Mouse (Mus musculus): ENCODE measurements around the gene Spink4. TPM values are rescaled to one million over a fixed set of nuclear protein-coding genes. Genes with fewer than 3 reads are reported as not detected.
"Not testable (repeated sequence)": the region's sequence is repeated elsewhere in the genome, so short reads cannot be mapped to it uniquely, and the experiment has no call there.

Spink4 gene
- polyA plus RNA-seq, 1 experiment from 2014 or later, result 1.1 TPM

DNA sequence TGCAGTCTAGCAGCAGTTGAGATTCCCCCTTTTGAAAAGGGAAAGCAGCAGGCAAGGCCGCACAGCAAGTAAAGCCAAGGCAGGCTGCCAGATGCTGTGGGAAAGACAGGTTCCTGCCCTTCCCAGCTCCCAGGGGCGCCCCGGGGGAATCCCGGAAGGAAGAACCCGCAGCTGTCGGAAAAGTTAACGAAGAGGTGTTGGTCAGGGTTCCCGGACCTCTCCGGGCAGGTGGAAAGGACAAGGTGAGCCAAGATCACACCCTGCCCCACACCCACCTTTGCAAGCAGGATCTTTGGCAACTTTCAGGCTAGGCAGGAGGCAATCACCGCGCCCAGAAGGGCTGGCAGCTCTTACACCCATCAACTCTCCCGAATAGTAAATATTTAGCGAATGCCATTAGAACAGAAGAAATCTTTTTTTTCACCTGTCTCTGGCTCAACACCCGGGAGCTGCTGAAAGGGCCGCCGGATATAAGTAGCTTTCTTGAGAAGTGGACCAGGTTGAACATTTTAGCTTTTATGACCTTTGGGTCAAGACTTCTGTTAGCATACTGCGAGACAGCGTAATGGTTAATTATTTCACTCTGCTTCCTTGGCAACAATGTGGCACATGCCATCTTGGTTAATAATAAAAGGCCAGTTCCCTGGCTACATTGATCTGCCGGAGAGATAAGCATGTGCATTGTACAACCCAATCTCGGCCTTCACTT is 11.4 kb upstream of the Spink4 start:
- H3K9ac ChIP-seq, result 0 out of 2 replicates have a peak overlapping the region, but pooled peaks have one; percentile 5

GRCm38 (mm10) chr4:40914287-40914867 is 5.5 kb upstream of the Spink4 start:
- Histone ChIP-seq H3K4me1 (peaks cover 3% of the 10 kb centered on the region; the same call in 1 of the 2 replicates), H3K36me3 (no peaks in the 10 kb centered on the region), H3K4me2 (no peak overlapping the region), H3K4me3 (replicated peaks) (no peak overlapping the region), H3K27me3 (no peaks in the 10 kb centered on the region), H3K9me3 (replicated peaks) (no peaks in the 10 kb centered on the region), H3K9ac (no peak overlapping the region), H3K27ac (peak overlapping the region; percentile 28; the same call in 1 of the 2 replicates)
- no peak for ATAC-seq (replicated peaks; ENCODE audit: low FRiP score)

More for the DNA sequence above, 11.4 kb upstream of the Spink4 start:
- H3K9me3 ChIP-seq (replicated peaks), result no peaks in the 10 kb centered on the region
- WGBS, result 41% methylated on average over 20 of the region's 20 CpGs
- H3K4me1 ChIP-seq, result peaks cover 7% of the 10 kb centered on the region
- H3K4me3 ChIP-seq (replicated peaks), result peak overlapping the region; percentile 26
- H3K36me3 ChIP-seq, result no peaks in the 10 kb centered on the region
- H3K4me2 ChIP-seq, result peak overlapping the region; percentile 46
- peak overlapping the region; percentile 91 for H3K27ac ChIP-seq
- no peaks in the 10 kb centered on the region for H3K27me3 ChIP-seq
- ATAC-seq (replicated peaks; ENCODE audit: low FRiP score), result peak; percentile 66

DNA sequence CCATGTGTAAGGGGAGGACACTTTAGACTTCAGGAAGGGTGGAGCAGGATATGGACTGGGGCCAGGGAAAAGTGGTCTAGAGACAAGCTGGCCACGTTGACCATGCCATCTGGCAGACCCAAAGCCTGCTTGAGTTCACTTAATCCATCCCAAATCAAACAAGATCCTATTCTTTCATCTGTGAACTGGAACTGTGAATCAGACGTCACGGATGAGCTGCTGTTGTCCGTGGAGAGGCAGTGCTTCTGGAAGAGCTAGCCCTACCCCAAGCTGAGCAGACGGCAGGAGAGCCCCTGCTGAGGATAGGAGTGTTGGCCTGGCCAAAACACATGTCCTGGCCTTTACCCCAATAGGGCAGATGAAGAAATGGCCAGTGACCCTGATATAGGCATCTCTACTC is 3.9 kb upstream of the Spink4 start:
- WGBS, result 48% methylated on average over 5 of the region's 5 CpGs
- 0 out of 2 replicates have a peak, but pooled peaks have one; percentile 34 for ATAC-seq (replicated peaks; ENCODE audit: low FRiP score)
- Histone ChIP-seq H3K9ac (no peak overlapping the region), H3K9me3 (replicated peaks) (no peaks in the 10 kb centered on the region), H3K27me3 (no peaks in the 10 kb centered on the region), H3K36me3 (no peaks in the 10 kb centered on the region), H3K4me3 (replicated peaks) (no peak overlapping the region), H3K4me1 (peaks cover 9% of the 10 kb centered on the region), H3K27ac (no peak overlapping the region), H3K4me2 (no peak overlapping the region)

DNA sequence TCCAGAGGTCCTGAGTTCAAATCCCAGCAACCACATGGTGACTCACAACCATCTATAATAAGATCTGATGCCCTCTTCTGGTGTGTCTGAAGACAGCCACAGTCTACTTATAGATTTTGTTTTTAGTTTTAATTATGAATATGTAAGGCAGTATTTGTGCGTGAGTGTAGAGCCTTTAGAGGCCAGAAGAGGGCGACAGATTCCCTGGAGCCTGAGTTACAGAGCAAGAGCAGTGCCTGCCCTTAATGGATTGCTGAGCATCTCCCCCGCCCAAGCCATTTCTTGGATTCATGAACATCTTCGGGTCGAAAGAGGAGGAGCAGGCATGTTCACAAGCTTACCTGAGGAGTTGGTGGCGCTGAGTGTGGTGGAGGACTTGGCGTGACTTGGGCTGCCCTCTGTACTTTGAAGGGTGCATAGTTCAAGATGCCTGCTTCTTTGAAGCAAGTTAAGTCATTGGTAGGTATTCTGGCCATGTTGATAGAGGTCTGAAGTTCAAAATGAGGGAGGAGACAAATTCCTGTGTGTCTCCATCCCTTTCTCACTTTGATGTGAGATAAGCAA is 3.2 kb upstream of the Spink4 start:
- H3K9ac ChIP-seq, result no peak overlapping the region
- H3K4me3 ChIP-seq (replicated peaks), result no peak overlapping the region
- no peak for ATAC-seq (replicated peaks; ENCODE audit: low FRiP score)
- H3K4me1 ChIP-seq, result peaks cover 9% of the 10 kb centered on the region
- WGBS, result 92% methylated on average over 7 of the region's 7 CpGs
- no peak overlapping the region for H3K27ac ChIP-seq
- H3K27me3 ChIP-seq, result no peaks in the 10 kb centered on the region
- no peaks in the 10 kb centered on the region for H3K9me3 ChIP-seq (replicated peaks)
- H3K36me3 ChIP-seq, result no peaks in the 10 kb centered on the region
- no peak overlapping the region for H3K4me2 ChIP-seq

- Histone ChIP-seq H3K4me1 (peaks cover 16% of the 10 kb centered on the region), H3K36me3 (no peaks in the 10 kb centered on the region), H3K4me3 (replicated peaks) (no peak overlapping the region), H3K27ac (no peak overlapping the region), H3K9ac (no peak overlapping the region), H3K4me2 (no peak overlapping the region), H3K27me3 (no peaks in the 10 kb centered on the region), H3K9me3 (replicated peaks) (no peaks in the 10 kb centered on the region)
- no peak for ATAC-seq (replicated peaks; ENCODE audit: low FRiP score)
- WGBS, result 77% methylated on average over 2 of the region's 2 CpGs
Measured at GRCm38 (mm10) chr4:40920576-40920975, 724 bp downstream of the Spink4 start.

DNA sequence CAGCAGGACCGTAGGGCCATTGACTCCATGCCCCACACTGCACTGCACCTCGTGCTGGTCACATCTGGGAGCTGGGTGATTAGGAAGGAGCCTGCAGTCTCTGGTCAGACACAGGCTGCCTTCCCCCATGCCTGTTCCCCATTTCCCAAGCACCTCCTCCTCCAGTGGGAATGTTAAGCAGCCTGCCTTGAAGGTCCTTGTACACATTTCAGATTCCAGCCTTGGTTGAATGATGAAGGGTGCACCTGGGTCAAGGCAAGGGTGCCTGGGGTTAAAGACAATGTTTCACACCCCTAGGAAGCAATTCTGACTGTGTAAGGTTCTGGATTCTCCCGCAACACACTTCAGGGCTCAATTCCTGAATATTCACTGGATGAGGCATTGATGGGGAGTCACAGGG is 1.4 kb downstream of the Spink4 start:
- no peak overlapping the region for H3K4me2 ChIP-seq
- 67% methylated on average over 3 of the region's 3 CpGs for WGBS
- no peaks in the 10 kb centered on the region for H3K27me3 ChIP-seq
- ATAC-seq (replicated peaks; ENCODE audit: low FRiP score), result no peak
- no peak overlapping the region for H3K27ac ChIP-seq
- peaks cover 13% of the 10 kb centered on the region for H3K4me1 ChIP-seq
- no peak overlapping the region for H3K9ac ChIP-seq
- no peaks in the 10 kb centered on the region for H3K36me3 ChIP-seq
- no peak overlapping the region for H3K4me3 ChIP-seq (replicated peaks)
- H3K9me3 ChIP-seq (replicated peaks), result no peaks in the 10 kb centered on the region

GRCm38 (mm10) chr4:40923087-40923651 is 3.3 kb downstream of the Spink4 start:
- Histone ChIP-seq H3K27ac (peak overlapping the region; percentile 75), H3K27me3 (no peaks in the 10 kb centered on the region), H3K4me3 (replicated peaks) (no peak overlapping the region), H3K9ac (no peak overlapping the region), H3K36me3 (no peaks in the 10 kb centered on the region), H3K4me1 (peaks cover 13% of the 10 kb centered on the region), H3K9me3 (replicated peaks) (no peaks in the 10 kb centered on the region), H3K4me2 (no peak overlapping the region)
- peak; percentile 86 for ATAC-seq (replicated peaks; ENCODE audit: low FRiP score)
- 52% methylated on average over 6 of the region's 6 CpGs for WGBS

GRCm38 (mm10) chr4:40925568-40925967 is 5.7 kb downstream of the Spink4 start:
- H3K4me3 ChIP-seq (replicated peaks), result no peak overlapping the region
- no peaks in the 10 kb centered on the region for H3K27me3 ChIP-seq
- WGBS, result 35% methylated on average over 3 of the region's 3 CpGs
- H3K4me2 ChIP-seq, result no peak overlapping the region
- ATAC-seq (replicated peaks; ENCODE audit: low FRiP score), result peak; percentile 41; the same call in 1 of the 2 replicates
- no peaks in the 10 kb centered on the region for H3K36me3 ChIP-seq
- H3K27ac ChIP-seq, result peak overlapping the region; percentile 29
- peaks cover 19% of the 10 kb centered on the region for H3K4me1 ChIP-seq
- H3K9me3 ChIP-seq (replicated peaks), result no peaks in the 10 kb centered on the region
- H3K9ac ChIP-seq, result no peak overlapping the region

DNA sequence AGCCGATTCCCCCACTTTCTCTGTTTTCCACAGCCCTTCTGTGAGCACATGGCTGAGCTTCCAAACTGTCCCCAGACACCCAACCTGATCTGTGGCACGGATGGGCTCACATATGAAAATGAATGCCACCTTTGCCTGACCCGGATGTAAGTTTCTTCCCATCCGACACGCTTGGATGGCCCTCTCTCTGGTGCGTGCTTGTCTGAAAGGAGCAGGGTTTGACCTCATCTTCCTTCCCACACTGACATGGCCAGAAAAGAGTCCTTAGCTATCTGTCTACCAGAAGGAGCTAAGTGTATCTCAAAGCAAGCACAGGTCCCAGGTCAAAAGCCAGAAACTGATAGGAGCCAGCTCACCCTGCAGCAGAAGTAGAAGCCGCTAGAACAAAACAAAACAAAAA is 9.2 kb downstream of the Spink4 start:
- Histone ChIP-seq H3K27me3 (no peaks in the 10 kb centered on the region), H3K9ac (no peak overlapping the region), H3K4me3 (replicated peaks) (no peak overlapping the region), H3K36me3 (peaks cover 25% of the 10 kb centered on the region), H3K27ac (no peak overlapping the region), H3K9me3 (replicated peaks) (no peaks in the 10 kb centered on the region), H3K4me2 (no peak overlapping the region), H3K4me1 (peaks cover 12% of the 10 kb centered on the region)
- no peak for ATAC-seq (replicated peaks; ENCODE audit: low FRiP score)
- WGBS, result 51% methylated on average over 7 of the region's 7 CpGs

DNA sequence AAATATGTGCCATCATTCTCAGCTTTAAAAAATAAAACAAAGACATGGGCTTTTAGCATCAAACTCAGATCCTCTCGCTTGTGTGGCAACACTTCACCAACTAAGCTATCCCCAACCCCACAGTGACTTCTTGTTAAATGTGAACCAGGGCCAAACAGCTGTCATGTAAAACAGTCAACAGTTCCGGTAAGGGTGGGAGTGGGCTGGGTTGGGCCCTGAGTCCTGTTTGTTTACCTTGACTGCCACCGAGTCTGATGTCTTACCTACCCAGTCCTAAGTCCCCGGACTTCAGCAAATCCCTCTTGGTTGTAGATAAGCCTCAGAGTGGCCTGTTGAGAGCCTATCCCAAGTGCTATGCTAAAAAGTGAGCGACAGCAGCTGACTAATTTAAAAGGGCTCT is 13.8 kb downstream of the Spink4 start:
- Histone ChIP-seq H3K9me3 (replicated peaks) (no peaks in the 10 kb centered on the region), H3K4me1 (peaks cover 8% of the 10 kb centered on the region), H3K4me3 (replicated peaks) (no peak overlapping the region), H3K9ac (no peak overlapping the region), H3K4me2 (no peak overlapping the region), H3K27ac (no peak overlapping the region), H3K27me3 (no peaks in the 10 kb centered on the region), H3K36me3 (peaks cover 67% of the 10 kb centered on the region)
- ATAC-seq (replicated peaks; ENCODE audit: low FRiP score), result no peak
- WGBS, result 88% methylated on average over 5 of the region's 5 CpGs

GRCm38 (mm10) chr4:40934369-40934768 is 14.5 kb downstream of the Spink4 start:
- WGBS, result 91% methylated on average over 3 of the region's 3 CpGs
- not testable (repeated sequence) for H3K27me3 ChIP-seq; H3K4me1 ChIP-seq; H3K27ac ChIP-seq; H3K9me3 ChIP-seq (replicated peaks); H3K4me3 ChIP-seq (replicated peaks); ATAC-seq (replicated peaks; ENCODE audit: low FRiP score); H3K9ac ChIP-seq; H3K4me2 ChIP-seq
- peaks cover 74% of the 10 kb centered on the region for H3K36me3 ChIP-seq

- Histone ChIP-seq H3K9me3 (replicated peaks) (peaks cover 9% of the 10 kb centered on the region; the same call in 1 of the 2 replicates), H3K4me1 (no peaks in the 10 kb centered on the region), H3K27ac (no peak overlapping the region), H3K4me2 (no peak overlapping the region), H3K4me3 (replicated peaks) (no peak overlapping the region), H3K9ac (no peak overlapping the region), H3K27me3 (no peaks in the 10 kb centered on the region), H3K36me3 (peaks cover 94% of the 10 kb centered on the region)
- 84% methylated on average over 9 of the region's 9 CpGs for WGBS
- ATAC-seq (replicated peaks; ENCODE audit: low FRiP score), result no peak
Measured at GRCm38 (mm10) chr4:40936175-40936839, 16.5 kb downstream of the Spink4 start.
